Mouse (Mus musculus) lung, postnatal 0 days (tissue): ENCODE measurements around the gene Brcc3.

Experiments used
- CTCF ChIP-seq: IDR thresholded peaks from 2 replicates; pipeline ENCODE4 v1.5.1; 2016; ENCODE audit warnings: antibody characterized with exemption, mild to moderate bottlenecking
- EP300 ChIP-seq: IDR thresholded peaks from 2 replicates; pipeline ENCODE4 v1.6.1; 2016; ENCODE audit warnings: antibody characterized with exemption, mild to moderate bottlenecking, control low read depth

DNA sequence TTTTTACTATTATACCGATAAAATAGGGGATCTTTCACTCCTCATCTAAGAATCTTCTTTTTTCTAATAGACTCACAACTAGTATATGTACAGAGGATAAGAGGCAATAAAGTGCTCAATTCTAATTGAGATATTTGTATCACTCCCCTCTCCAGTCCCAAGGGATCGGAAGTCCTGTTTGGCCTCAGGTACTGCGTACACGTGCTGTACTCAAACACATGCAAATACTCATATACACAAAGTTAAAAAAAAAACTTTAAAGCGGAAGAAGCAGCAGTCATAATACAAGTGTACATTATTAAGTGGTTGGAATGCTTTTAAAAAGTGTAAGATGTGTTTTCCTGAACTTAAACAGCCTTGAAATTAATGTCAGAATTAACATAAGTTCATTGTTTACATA lies 34.7 kb upstream of the Brcc3 start:
- TF ChIP-seq CTCF, result no peak
- TF ChIP-seq EP300, result no peak
